Mouse (Mus musculus) adipose tissue, adult 10 weeks (tissue): ENCODE data around the gene 2310057J18Rik. TPM values are rescaled to one million over a fixed set of nuclear protein-coding genes. Genes with fewer than 3 reads are reported as not detected.

Experiments used
- polyA plus RNA-seq: library from polyadenylated mRNA; stranded (reverse); fragments of 350-450 nt; fragmentation: Illumina TruSeq; extraction: RNeasy Lipid Tissue Mini Kit (QIAGEN cat#74804); gene quantifications from one replicate; pipeline ENCODE4 v1.2.3, GENCODE M21; 2014; ENCODE audit warnings: low read depth, low replicate concordance

The 2310057J18Rik gene
- polyA plus RNA-seq: not detected

DNA sequence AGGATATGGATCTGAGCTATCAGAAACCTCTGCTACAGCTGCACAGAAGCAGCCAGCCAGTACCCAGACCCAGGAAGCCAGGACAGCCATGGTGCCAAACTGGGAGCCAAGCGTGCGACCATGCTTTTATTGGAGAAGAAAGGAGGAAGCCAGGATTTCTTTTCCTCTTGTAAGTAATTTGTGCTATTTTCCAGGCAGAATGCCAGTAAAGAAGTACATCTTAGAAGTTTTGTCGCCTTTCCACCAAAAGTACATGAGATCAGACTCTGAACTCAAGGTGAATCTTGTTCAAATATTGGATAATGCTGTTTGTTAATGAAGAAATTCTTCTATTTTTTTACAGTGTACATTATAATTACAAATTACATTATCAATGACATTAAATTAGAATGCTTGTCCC is at the start of gene 2310057J18Rik:
Gene 2310057J18Rik (minus strand): TSS at position 101 of the 400 bp plus-strand sequence.

Other genes starting within 250 kb of the 2310057J18Rik start
- gene Soga3, start 157.5 kb upstream of the 2310057J18Rik start, polyA plus RNA-seq: 0.72 TPM
- not detected for gene Gm49353, start 212.7 kb upstream of the 2310057J18Rik start, polyA plus RNA-seq
- 10.9 TPM for gene 9330159F19Rik, start 225.3 kb upstream of the 2310057J18Rik start, polyA plus RNA-seq